Mouse (Mus musculus) frontal cortex, postnatal 10 days (tissue): ENCODE results near the gene Cic.
A peak's percentile ranks its signal among the peaks of the same experiment; 100 is the strongest.

Experiments
- DNase-seq, 2 experiments: peaks; one replicate each; pipeline ENCODE4 v3.0.0; 2022; ENCODE audit warnings: low spot score in 2 of 2, mixed read lengths in 1 of 2

The Cic gene

DNA sequence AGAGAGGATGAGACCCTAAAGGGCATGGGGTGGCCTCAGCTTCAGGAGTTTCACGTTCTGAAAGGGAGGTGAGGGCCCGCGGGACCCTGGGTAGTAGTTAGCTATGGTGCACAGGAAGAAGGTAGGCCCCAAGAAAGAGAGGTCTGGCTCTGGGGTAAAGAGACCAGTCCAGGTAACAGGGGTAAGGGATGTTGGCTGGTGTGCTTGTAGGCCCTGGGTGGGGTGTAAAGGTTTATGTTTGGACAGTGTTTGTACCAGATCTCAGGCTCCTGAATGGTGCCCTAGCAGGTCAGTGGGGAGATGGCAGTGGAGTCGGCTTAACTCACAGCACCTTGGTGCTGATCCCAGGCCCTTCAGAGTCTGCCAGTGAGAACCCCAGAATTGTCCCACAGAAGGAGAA lies 1.5 kb downstream of the Cic start:
- no peak for DNase-seq

GRCm38 (mm10) chr7:25269545-25270271 lies 2.2 kb downstream of the Cic start:
- no peak for DNase-seq

GRCm38 (mm10) chr7:25270652-25271633 lies 3.4 kb downstream of the Cic start:
- DNase-seq: no peak

GRCm38 (mm10) chr7:25271651-25272444 lies 4.3 kb downstream of the Cic start:
- no peak for DNase-seq

DNA sequence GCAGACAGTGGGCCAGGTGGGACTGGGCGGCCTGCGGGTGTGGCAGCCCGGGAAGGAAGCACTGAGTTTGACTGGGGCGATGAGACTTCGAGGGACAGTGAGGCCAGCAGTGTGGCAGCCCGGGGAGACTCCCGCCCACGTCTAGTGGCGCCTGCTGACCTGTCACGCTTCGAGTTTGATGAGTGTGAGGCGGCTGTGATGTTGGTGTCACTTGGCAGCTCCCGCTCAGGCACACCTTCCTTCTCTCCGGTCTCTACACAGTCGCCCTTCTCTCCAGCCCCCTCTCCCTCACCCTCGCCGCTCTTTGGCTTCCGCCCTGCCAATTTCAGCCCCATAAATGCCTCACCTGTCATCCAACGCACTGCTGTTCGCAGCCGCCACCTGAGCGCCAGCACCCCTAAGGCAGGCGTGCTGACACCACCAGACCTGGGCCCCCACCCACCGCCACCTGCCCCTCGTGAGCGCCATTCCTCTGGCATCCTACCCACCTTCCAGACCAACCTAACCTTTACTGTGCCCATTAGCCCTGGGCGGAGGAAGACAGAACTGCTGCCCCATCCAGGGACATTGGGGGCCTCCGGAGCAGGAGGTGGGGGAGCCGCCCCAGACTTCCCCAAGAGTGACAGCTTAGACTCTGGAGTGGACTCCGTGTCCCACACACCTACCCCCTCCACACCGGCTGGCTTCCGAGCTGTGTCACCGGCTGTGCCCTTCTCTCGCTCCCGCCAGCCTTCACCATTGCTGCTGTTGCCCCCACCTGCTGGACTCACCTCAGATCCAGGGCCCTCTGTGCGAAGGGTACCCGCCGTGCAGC lies 5.1 kb downstream of the Cic start:
- no peak for DNase-seq

DNA sequence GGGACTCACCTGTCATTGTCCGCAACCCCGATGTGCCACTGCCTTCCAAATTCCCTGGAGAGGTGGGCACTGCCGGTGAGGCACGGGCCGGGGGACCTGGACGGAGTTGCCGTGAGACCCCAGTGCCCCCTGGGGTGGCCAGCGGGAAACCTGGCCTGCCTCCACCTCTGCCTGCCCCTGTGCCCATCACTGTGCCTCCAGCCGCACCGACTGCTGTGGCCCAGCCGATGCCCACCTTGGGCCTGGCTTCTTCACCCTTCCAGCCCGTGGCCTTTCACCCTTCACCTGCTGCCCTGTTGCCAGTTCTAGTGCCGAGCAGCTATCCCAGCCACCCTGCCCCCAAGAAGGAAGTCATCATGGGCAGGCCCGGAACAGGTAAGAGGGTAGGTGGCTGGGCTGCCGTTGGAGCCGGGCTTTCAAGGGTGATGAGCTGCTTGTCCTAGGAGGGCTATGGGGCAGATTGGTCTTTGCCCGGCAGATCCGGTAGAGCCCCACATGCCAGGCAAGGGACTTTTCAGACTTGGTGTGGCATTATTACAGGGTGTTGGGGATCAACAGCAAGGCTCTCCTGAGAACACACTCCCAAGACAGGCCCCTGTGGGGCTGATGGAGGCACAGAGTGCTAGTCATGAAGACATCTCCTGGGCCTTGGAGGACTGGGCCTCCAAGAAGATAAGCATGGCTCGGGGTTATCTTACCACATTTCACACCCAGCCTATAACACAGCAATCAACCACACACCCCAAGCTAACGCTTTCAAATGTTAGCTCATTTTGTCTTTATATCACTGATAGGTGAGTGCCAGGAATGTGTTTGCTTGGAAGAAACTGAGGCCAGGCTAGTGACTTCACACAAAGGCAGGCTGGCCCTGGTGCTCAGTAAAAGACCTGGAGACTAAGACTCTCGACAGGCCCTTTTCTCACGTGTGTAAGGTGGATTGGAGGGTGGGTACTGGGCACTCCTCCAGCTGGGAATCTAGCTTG lies 6.0 kb downstream of the Cic start:
- no peak for DNase-seq

- no peak for DNase-seq
Observed at GRCm38 (mm10) chr7:25274571-25274970, 7.1 kb downstream of the Cic start.

GRCm38 (mm10) chr7:25274996-25275395 lies 7.5 kb downstream of the Cic start:
- DNase-seq: no peak

- no peak for DNase-seq
Observed at GRCm38 (mm10) chr7:25275555-25276298, 8.2 kb downstream of the Cic start.

DNA sequence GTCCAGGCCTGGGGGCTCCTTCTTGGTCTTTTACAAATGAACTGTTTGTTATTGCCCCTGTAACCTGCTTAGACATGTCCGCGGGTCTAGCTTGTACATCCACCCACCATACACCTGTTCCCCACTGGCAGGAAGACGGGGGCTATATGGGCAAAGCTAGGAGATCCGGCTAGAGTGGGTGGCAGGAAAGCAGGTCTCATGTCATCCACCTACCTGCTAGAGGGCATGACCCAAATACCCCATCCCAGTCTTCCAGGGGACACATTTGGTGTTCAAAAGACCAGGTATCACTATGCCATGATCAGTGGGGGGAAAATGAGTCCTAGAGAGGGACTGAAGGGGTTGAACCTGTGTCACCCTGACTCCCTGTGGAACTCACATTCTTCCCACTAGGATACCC lies 9.9 kb downstream of the Cic start:
- DNase-seq: no peak

- DNase-seq: no peak
Observed at GRCm38 (mm10) chr7:25277998-25278340, 10.5 kb downstream of the Cic start.

DNA sequence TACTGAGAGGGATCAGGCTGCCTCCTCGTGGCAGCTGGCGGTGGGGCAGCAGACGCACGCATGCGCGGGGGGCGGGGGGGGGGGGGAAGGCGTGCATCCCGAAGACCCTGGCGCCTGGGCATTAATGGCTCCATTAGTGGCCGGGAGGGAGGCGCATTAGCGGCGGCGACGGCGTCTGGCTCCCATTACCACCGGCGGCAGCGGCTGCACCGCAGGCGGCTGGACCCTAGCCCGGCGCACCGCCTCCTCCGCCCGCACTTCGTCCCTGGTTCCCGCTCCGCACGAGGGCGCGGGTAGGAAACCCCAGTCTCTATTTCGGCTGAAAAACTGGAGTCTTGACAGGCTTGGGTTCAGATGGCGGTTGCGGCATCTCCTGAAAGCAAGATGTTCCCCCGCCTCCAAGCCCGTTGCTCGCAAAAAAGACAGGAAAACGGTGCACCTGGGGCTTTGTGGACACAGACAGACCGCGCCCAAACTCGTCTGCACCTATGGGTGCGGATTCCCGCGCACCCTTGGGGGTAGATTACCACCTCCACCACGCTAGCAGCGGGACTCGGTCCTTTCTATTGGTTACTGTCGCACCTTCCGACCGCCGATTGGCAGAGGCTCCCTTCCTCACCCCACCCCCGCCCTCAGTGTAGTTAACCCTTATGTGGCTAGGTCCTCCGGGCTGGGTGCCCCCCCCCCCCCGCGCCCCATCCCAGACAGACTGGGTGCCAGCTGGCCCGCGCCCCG lies 11.0 kb downstream of the Cic start:
- DNase-seq: peak; percentile 84 to 86

DNA sequence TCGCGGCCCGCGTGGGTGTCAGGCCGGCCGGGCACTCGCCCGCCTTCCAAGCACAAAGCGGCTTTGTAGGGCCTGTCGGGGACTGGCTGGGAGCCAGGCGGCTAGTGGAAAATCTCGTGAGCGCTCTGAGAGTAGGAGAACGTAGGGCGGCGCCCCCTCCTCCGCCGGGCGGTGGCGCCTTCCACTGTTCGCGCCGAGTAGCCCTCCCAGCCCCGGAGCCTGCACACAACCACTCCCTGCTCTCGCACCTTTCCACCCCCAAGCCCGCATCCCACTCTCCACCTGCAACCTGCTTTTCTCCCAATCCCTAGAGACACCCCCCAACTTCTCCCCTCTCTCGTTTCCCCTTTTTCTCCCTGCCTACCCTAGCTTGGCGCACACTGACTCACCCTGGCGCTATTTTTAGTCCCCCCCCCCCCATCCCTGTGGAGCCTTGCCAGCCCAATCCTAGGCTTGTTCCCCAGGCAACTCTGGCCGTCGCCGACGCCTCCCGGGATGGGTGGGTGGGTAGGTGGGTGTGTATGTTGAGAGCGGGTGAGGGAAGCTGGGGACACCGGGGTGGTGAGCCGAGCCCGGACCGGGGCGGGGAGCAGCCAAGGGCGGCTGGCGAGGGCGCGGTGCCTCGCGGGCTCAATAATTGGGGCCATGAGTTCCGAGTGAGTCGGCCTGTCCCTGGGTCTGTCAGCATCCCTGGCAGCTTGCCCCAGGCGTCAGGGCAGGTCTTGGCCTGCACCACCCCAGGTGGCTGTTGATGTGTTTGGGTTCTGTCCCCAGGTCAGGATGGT lies 11.8 kb downstream of the Cic start:
- DNase-seq: peak; percentile 90 to 91

GRCm38 (mm10) chr7:25279861-25280791 lies 12.6 kb downstream of the Cic start:
- DNase-seq: peak; percentile 54 to 65

DNA sequence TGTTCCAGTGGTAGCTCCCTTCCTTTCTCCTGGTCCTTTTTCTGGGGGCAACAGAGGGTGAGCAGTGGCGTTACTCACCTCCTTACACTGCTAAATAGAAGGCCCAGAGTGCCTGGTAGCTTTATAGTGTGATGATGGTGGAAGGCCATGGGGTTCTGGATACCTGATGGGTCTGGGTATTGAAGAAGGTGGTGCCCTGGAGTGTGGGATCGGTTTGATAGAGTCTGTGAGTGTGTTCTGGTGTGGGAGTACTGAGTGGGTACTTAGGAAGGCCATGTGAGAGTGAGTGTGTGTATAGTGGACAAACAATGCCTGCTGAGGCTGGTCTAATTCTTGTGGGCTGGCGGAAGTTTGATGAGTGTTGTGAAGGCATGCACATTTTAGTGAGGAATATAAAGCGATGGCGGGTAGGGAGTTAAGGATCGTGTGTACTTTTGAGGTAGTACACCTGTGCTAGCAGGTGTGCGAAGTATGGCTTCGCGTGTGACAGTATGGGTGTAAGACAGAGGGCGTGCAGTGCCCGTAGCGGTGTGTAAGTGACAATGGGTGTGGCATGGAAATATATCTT lies 13.7 kb downstream of the Cic start:
- DNase-seq: peak in 1 of 2 experiments; percentile 15
